Mouse (Mus musculus): ENCODE measurements around the gene Csrnp2.

- TF ChIP-seq GATA1 (IDR thresholded peaks at IDR 0.05; ENCODE audit: low read depth, low read length), result no peak
- no peak for TF ChIP-seq ZKSCAN1 (IDR thresholded peaks at IDR 0.05; ENCODE audit: low read depth, low read length)
Observed at GRCm38 (mm10) chr15:100485576-100485975, 9.7 kb downstream of the Csrnp2 start.
